Mouse (Mus musculus): ENCODE measurements around the gene Zdhhc21.

DNA sequence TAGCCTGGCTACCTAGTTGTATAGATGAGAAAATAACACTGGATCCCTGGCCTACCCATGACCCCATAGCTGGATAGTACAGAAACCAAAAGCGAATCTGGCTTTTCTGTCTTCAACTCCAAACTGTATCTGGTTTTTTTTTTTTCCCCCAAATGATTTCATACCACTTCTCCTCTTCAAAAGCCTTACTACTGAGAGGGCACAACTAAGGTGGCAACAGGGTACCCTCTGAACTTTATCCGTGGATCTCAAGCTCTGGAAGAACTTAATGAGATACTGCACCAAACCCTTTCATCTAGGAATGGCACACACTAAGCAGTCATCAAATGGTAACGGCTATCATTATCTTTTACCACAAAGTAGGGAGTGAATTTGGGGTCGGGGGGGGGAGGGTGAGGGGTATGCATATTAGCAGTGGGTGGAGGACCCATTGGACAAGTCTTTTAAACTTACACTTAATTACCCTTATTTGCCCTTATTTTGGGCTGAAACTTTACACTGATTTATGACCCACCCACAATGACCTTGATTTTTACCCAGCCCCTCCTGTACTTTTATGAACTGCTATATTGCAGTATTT lies 1.2 kb downstream of the Zdhhc21 start:
- TF ChIP-seq CTCF (IDR thresholded peaks at IDR 0.05; ENCODE audit: low read depth, low read length) (no peak), POLR2A (IDR thresholded peaks at IDR 0.05; ENCODE audit: extremely low read depth, insufficient read depth, low read length) (no peak)
